Mouse (Mus musculus) thymus, adult 2 months (tissue): ENCODE measurements around the gene Tent4b.

Source experiments
- CTCF ChIP-seq: fragments of 200-500 bp; IDR thresholded peaks from 2 replicates; pipeline ENCODE4 v1.5.1; 2012; ENCODE audit warnings: mild to moderate bottlenecking, control low read depth, low read length, moderate library complexity, borderline replicate concordance; ENCODE audit not compliant: control insufficient read depth, poor library complexity, insufficient read depth; ENCODE audit errors: extremely low read depth
- POLR2A ChIP-seq: fragments of 200-500 bp; IDR thresholded peaks from 2 replicates; pipeline ENCODE4 v1.6.1; 2012; ENCODE audit warnings: mild to moderate bottlenecking, low read length, control low read depth, moderate library complexity; ENCODE audit not compliant: control insufficient read depth, poor library complexity, insufficient read depth; ENCODE audit errors: extremely low read depth

DNA sequence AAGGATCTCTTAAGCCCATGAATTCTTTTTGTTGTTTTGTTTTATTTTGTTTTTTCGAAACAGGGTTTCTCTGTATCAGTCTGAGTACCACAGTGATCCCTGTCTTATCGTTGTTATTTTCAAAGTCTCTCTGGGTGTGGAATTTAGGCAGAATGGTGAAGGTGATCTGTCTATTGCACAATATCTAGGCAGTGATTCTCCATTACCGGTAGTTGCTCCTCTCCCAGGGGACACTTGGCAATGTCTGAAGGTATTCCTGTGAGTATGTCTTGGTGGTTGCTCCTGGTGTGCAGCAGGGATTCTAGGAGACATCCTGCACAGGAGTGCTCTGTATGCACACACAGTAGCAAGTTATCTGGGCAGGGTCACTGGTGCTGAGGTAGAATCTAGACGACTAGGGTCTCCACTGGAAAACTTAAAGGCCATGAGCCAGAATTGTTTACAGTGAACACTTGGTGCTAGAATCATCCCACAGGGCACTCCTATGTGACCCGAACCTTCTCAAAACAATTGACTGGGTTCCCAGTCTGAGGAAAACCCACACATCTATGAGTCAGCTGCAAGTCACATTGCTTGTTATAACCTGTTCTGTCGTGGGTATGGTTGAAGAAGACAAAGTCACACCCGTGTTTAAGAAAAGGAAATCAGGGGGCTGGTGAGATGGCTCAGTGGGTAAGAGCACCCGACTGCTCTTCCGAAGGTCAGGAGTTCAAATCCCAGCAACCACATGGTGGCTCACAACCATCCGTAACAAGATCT, 38.6 kb upstream of the Tent4b start:
- no peak for TF ChIP-seq CTCF
- TF ChIP-seq POLR2A: no peak
